Mouse (Mus musculus) limb, embryonic 14.5 days (tissue): Measurements from ENCODE around the gene Myo1e. TPM values are rescaled to one million over a fixed set of nuclear protein-coding genes. Genes with fewer than 3 reads are reported as not detected.

ENCODE experiments used
- ATAC-seq: fragments of 200-750 bp; cut with Nextera tagmentation; 2 replicates; pipeline ENCODE4 v1.8.0; 2017; ENCODE audit warnings: low read depth, moderate number of reproducible peaks, moderate TSS enrichment; ENCODE audit not compliant: low FRiP score
- DNase-seq: peaks from one replicate; pipeline ENCODE4 v3.0.0-alpha.2; 2015; ENCODE audit warnings: low spot score
- H3K27ac ChIP-seq: fragments of 300-500 bp; sonication (generic); replicated peaks from 2 replicates; pipeline ENCODE4 v1.5.1; 2014; ENCODE audit warnings: low read depth, mild to moderate bottlenecking, low read length, moderate library complexity, mixed read lengths
- H3K27me3 ChIP-seq: fragments of 300-500 bp; sonication (generic); 2 replicates; pipeline ENCODE4 v1.6.1; 2014; ENCODE audit warnings: low read length, mixed read lengths; ENCODE audit not compliant: control insufficient read depth, insufficient read depth
- H3K36me3 ChIP-seq: fragments of 300-500 bp; sonication (generic); 2 replicates; pipeline ENCODE4 v1.6.1; 2014; ENCODE audit warnings: mild to moderate bottlenecking, low read length, moderate library complexity, mixed read lengths; ENCODE audit not compliant: control insufficient read depth, insufficient read depth
- H3K4me1 ChIP-seq: fragments of 300-500 bp; sonication (generic); 2 replicates; pipeline ENCODE4 v1.6.1; 2014; ENCODE audit warnings: antibody characterized with exemption, low read length, mixed read lengths; ENCODE audit not compliant: control insufficient read depth, insufficient read depth
- H3K4me2 ChIP-seq: fragments of 300-500 bp; sonication (generic); replicated peaks from 2 replicates; pipeline ENCODE4 v1.6.1; 2014; ENCODE audit warnings: low read depth, mild to moderate bottlenecking, low read length, moderate library complexity; ENCODE audit not compliant: severe bottlenecking
- H3K4me3 ChIP-seq: fragments of 300-500 bp; sonication (generic); replicated peaks from 2 replicates; pipeline ENCODE4 v1.5.1; 2014; ENCODE audit warnings: low read length
- H3K9ac ChIP-seq: fragments of 300-500 bp; sonication (generic); 2 replicates; pipeline ENCODE4 v1.6.1; 2014; ENCODE audit warnings: mild to moderate bottlenecking, low read depth, low read length, moderate library complexity; ENCODE audit not compliant: severe bottlenecking
- H3K9me3 ChIP-seq: fragments of 300-500 bp; sonication (generic); 2 replicates; pipeline ENCODE4 v1.6.1; 2016; ENCODE audit warnings: low read length; ENCODE audit not compliant: control insufficient read depth
- POLR2A ChIP-seq: fragments of 200-500 bp; IDR thresholded peaks from 2 replicates; pipeline ENCODE4 v1.8.0; 2012; ENCODE audit warnings: inconsistent platforms, mild to moderate bottlenecking, moderate library complexity, borderline replicate concordance; ENCODE audit not compliant: insufficient read depth, insufficient read length; ENCODE audit errors: extremely low read depth
- WGBS: fragments of 180-500 bp; shearing (Covaris S2); extraction: QIAGEN DNeasy Blood & Tissue Kit; methylation state at CpG from one replicate; pipeline ENCODE4 v1.1.7; 2014; 5-methylcytosine and 5-hydroxymethylcytosine counted together
- polyA plus RNA-seq, 2 experiments: library from polyadenylated mRNA; depleted of rRNA in 1 of 2; stranded (reverse) in 1 of 2; unstranded in 1 of 2; fragments of >200 nt; fragmentation: Nextera tagmentation in 1 of 2; extraction: Ambion mirVana in 1 of 2; gene quantifications; 2 replicates each; pipeline versions ENCODE4 v1.2.1 to v1.2.3; 2012 to 2014

Myo1e gene
- polyA plus RNA-seq (2012; rRNA removed) (11.0 and 12.1 TPM in 2 replicates), polyA plus RNA-seq (2014; fragmentation: Nextera tagmentation; extraction: Ambion mirVana) (20.4 and 22.9 TPM in 2 replicates)

DNA sequence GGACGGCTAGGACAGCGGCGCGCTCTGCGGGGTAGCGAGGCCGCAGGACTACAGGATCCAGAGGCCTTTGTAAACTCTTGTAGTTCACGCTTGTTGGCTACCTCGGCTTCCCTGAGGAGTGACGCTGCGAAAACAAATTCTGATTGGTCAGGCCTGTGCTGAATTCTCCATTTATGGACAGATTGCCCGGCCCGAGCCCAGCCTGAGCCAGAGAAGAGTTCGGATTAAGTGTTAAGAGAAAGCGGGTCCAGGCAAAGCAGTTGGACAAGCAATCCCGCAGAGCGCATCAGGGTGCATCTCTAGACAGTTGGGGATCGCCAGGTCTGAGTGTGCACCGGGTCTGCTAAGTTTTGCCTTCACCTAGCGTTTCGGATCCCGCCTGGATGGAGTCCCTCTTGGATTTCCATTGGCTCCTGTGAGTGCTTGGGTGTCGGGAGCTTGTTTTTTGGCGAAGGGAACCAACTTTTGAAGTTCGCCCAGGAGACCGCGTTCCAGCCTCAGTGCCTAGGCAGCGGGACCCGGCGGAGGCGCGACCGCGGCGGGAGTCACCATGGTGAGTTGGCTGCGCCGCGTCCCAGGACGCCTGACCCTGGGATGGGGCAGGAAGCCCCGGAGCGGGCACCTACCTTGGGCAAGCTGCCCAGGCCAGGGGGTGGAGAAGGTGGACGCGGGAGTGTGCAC, at the start of gene Myo1e:
TSS of gene Myo1e (plus strand) at position 200 of the 681 bp plus-strand sequence.
- under 1% methylated on average over 43 of the region's 43 CpGs for WGBS
- H3K4me3 ChIP-seq = peak within 1 kb of the TSS; percentile 72
- H3K9ac ChIP-seq = peak within 1 kb of the TSS; percentile 74
- peak; percentile 45; the same call in 1 of the 2 replicates for TF ChIP-seq POLR2A
- H3K4me1 ChIP-seq = peaks cover 17% of the 10 kb centered on the region
- peak; percentile 94 for DNase-seq
- peak within 1 kb of the TSS; percentile 84 for H3K27ac ChIP-seq
- peak within 1 kb of the TSS; percentile 98 for H3K4me2 ChIP-seq
- H3K36me3 ChIP-seq = no peaks in the 10 kb centered on the region
- ATAC-seq = peak; percentile 96
- 0 out of 2 replicates have a peak, but pooled peaks cover 3% of the 10 kb centered on the region for H3K9me3 ChIP-seq
- H3K27me3 ChIP-seq = no peaks in the 10 kb centered on the region

DNA sequence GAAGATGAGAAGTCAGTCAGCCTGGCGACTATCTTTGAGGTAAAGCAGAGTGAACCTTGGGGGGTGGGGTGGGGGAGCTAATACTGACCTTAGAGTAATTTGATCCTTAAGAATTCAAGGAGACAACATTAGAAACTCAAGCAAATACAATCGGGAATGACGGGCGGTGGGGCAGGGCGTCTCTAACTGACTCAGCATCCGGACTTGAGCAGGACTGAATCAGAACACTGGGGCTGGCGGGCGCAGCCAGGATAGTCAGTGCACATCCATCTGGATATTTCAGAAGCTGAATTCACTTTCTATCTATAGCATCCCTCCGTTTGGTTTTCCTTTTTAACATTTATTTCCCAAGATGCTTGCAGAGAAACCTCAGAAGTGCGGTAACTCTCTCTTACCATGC, 47.1 kb upstream of the Myo1e start:
- no peak overlapping the region for H3K4me2 ChIP-seq
- no peak overlapping the region for H3K27ac ChIP-seq
- no peak overlapping the region for H3K9ac ChIP-seq
- no peaks in the 10 kb centered on the region for H3K27me3 ChIP-seq
- DNase-seq = no peak
- WGBS = 79% methylated on average over 10 of the region's 10 CpGs
- no peaks in the 10 kb centered on the region for H3K9me3 ChIP-seq
- TF ChIP-seq POLR2A = no peak
- H3K36me3 ChIP-seq = no peaks in the 10 kb centered on the region
- H3K4me1 ChIP-seq = no peaks in the 10 kb centered on the region
- no peak for ATAC-seq
- no peak overlapping the region for H3K4me3 ChIP-seq

DNA sequence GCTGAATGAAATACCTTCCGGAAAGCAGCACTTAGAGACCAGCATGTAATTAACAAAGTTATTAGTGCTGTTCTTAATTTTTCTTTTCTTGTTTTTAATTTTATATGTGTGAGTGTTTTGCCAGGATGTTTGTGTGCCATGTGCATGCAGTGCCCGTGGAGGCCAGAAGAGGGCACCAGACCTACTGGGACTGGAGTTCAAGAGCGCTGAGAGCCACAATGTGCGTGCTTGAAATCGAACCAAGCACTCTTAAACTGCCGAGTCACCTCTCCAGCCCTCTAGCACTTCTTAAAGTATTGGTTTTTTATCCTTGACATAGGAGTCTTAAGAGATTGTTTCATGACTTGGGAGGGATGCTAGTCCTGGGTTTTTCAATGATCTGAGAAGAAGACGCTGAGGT, 38.2 kb upstream of the Myo1e start:
- Histone ChIP-seq H3K4me3 (no peak overlapping the region), H3K4me1 (no peaks in the 10 kb centered on the region), H3K27me3 (no peaks in the 10 kb centered on the region), H3K9ac (no peak overlapping the region), H3K9me3 (no peaks in the 10 kb centered on the region), H3K27ac (no peak overlapping the region), H3K36me3 (no peaks in the 10 kb centered on the region), H3K4me2 (no peak overlapping the region)
- ATAC-seq (no peak), DNase-seq (no peak)
- WGBS = 86% methylated on average over 7 of the region's 7 CpGs
- TF ChIP-seq POLR2A = no peak

DNA sequence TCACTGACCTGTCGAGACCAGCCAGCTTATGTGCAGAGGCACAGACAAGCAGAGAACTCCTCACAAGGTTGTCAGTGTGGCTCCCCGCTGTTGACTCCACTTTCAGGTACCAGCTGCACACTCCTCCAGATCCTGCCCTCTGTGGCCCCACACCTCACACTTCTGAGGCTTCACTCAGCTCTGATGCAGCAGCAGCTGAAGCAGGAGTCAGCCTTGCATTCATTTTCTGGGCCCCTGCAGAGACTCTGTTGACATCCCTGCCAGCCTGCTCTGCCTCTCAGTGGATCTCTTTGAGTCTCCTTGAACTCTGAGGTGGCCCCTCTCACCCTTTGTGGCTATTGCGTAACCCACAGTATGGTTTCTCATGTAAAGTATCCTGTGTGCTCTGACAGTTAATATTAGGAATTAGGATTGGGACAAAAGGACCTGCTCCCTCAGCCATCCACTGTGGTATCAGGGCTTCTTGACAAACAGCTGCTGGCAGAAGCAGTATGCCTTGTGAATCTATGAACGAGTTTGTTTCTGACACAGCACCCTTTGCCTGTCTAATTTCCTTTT, 32.8 kb upstream of the Myo1e start:
- TF ChIP-seq POLR2A = no peak
- Histone ChIP-seq H3K36me3 (no peaks in the 10 kb centered on the region), H3K4me2 (no peak overlapping the region), H3K4me3 (no peak overlapping the region), H3K27me3 (no peaks in the 10 kb centered on the region), H3K27ac (no peak overlapping the region), H3K4me1 (peaks cover 3% of the 10 kb centered on the region; the same call in 1 of the 2 replicates), H3K9ac (no peak overlapping the region), H3K9me3 (no peaks in the 10 kb centered on the region)
- ATAC-seq (no peak), DNase-seq (no peak)
- 60% methylated on average over 4 of the region's 4 CpGs for WGBS

DNA sequence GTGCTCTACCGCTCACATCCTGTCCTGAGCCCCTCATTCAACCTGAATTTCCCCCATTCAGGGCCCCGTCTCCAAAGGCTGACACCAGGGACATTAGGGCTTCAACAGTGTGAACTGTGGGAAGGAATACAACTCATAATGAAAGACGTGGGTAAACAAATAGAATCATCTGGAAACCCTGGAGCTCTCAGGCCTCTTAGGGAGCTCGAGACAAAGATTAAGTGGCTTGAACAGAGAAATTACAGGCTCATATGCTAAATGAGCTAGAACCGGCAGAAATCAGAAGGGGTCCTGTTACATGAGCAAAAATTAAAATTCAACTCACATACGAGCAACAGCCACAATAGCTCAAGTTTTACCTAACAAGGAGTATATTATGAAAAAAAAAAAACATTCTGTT, 32.3 kb upstream of the Myo1e start:
- H3K4me2 ChIP-seq = no peak overlapping the region
- ATAC-seq (no peak), DNase-seq (no peak)
- H3K4me1 ChIP-seq = peaks cover 3% of the 10 kb centered on the region; the same call in 1 of the 2 replicates
- H3K36me3 ChIP-seq = no peaks in the 10 kb centered on the region
- no peak overlapping the region for H3K4me3 ChIP-seq
- no peaks in the 10 kb centered on the region for H3K9me3 ChIP-seq
- TF ChIP-seq POLR2A = no peak
- H3K9ac ChIP-seq = no peak overlapping the region
- 36% methylated on average over 6 of the region's 6 CpGs for WGBS
- no peak overlapping the region for H3K27ac ChIP-seq
- no peaks in the 10 kb centered on the region for H3K27me3 ChIP-seq
